Mouse (Mus musculus): ENCODE results near the gene Adgre5.

GRCm38 (mm10) chr8:83789826-83790225 is 48.7 kb upstream of the Adgre5 start:
- TF ChIP-seq GATA1 (IDR thresholded peaks at IDR 0.05; ENCODE audit: low read length) (no peak), TAL1 (IDR thresholded peaks at IDR 0.05; ENCODE audit: low read length) (no peak)
